Comparison of ENCODE assay signal across 8 mouse cellular contexts in the genomic region with DNA sequence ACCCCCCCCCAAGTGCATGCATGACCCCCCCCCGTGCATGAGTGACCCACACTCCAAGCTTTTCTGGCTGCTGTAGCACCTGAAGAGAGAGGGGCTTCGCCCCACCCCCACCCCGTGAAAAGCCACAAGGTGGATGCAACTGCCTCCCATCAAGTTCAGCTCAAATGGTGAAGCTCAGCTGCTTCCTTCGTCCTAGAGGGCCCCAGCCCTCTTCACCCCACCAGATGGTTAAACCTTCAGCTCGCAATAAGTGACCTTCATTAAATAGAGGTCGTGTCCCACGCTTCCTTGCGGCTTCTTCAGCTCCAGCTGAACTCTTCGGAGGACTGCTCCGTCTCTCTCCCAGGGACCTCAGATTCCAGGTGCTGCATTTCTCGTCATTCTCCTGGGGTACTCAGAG. TPM values are rescaled to one million over a fixed set of nuclear protein-coding genes. Genes with fewer than 3 reads are reported as not detected.
DNase-seq lines count a peak whose midpoint lies in the region; ATAC-seq and TF ChIP-seq lines count a peak whose summit lies in the region.

Gene Epha10, plus strand, starts transcription at position 301 of the 400 bp plus-strand sequence.

- no peak within 1 kb of the TSS for H3K27ac ChIP-seq in heart, embryonic 12.5 days (ENCODE audit: poor library complexity, severe bottlenecking)
- H3K27ac ChIP-seq in ES-E14 (ENCODE audit: insufficient read depth, low read depth, low read length, poor library complexity, severe bottlenecking) = no peak within 1 kb of the TSS
- peak within 1 kb of the TSS; percentile 82 for H3K27ac ChIP-seq in hindbrain, embryonic 13.5 days
- no peak within 1 kb of the TSS for H3K27ac ChIP-seq in liver, embryonic 12.5 days

- DNase-seq in heart, adult 11 months = no peak
- DNase-seq in ES-E14 (ENCODE audit: low read depth, low spot score) = no peak
- DNase-seq in cerebellum, adult 11-12 months = no peak
- no peak for DNase-seq in urinary bladder, adult 18-20 months (ENCODE audit: low spot score in 2 of 2)
- no peak for DNase-seq in gastrocnemius, adult 8-10 months (ENCODE audit: low spot score in 2 of 2)

- H3K9ac ChIP-seq in heart, embryonic 12.5 days = no peak within 1 kb of the TSS
- no peak within 1 kb of the TSS for H3K9ac ChIP-seq in ES-E14 (ENCODE audit: insufficient read depth, low read depth, low read length, poor library complexity, severe bottlenecking)
- peak within 1 kb of the TSS; percentile 73 for H3K9ac ChIP-seq in hindbrain, embryonic 13.5 days
- H3K9ac ChIP-seq in liver, embryonic 12.5 days = no peak within 1 kb of the TSS

- H3K4me3 ChIP-seq in heart, embryonic 12.5 days = peak within 1 kb of the TSS; percentile 29
- H3K4me3 ChIP-seq in ES-E14 (ENCODE audit: insufficient read depth in 1 of 2, low read depth in 1 of 2, low read length in 2 of 2, poor library complexity in 1 of 2, severe bottlenecking in 1 of 2) = peak within 1 kb of the TSS; percentile 68
- peak within 1 kb of the TSS; percentile 52 for H3K4me3 ChIP-seq in hindbrain, embryonic 13.5 days
- peak within 1 kb of the TSS; percentile 25 for H3K4me3 ChIP-seq in liver, embryonic 12.5 days

- in situ Hi-C loops in ES-E14 (cut with MboI; ENCODE audit: low sequenced_read_pairs in 2 of 2, unreplicated experiment in 2 of 2) = no loop called here

- H3K9me3 ChIP-seq in heart, embryonic 12.5 days (replicated peaks) = peaks cover 6% of the 10 kb centered on the region; the same call in 1 of the 2 replicates
- H3K9me3 ChIP-seq in ES-E14 (ENCODE audit: control insufficient read depth, insufficient read depth, low read depth, low read length) = no peaks in the 10 kb centered on the region
- no peaks in the 10 kb centered on the region for H3K9me3 ChIP-seq in hindbrain, embryonic 13.5 days
- H3K9me3 ChIP-seq in liver, embryonic 12.5 days (replicated peaks) = no peaks in the 10 kb centered on the region

- peaks cover 9% of the 10 kb centered on the region; the same call in 1 of the 2 replicates for H3K4me1 ChIP-seq in heart, embryonic 12.5 days (replicated peaks)
- peaks cover 0 to 16% of the 10 kb centered on the region in 2 experiments; a peak in 1 of 4 replicates for H3K4me1 ChIP-seq in ES-E14 (ENCODE audit: control insufficient read depth in 2 of 2, insufficient read depth in 2 of 2, low read length in 2 of 2, poor library complexity in 1 of 2)
- H3K4me1 ChIP-seq in hindbrain, embryonic 13.5 days (replicated peaks) = peaks cover 35% of the 10 kb centered on the region
- H3K4me1 ChIP-seq in liver, embryonic 12.5 days = peaks cover 13% of the 10 kb centered on the region

- H3K4me2 ChIP-seq in heart, embryonic 12.5 days = peak within 1 kb of the TSS; percentile 65
- H3K4me2 ChIP-seq in hindbrain, embryonic 13.5 days = peak within 1 kb of the TSS; percentile 66
- peak within 1 kb of the TSS; percentile 46 for H3K4me2 ChIP-seq in liver, embryonic 12.5 days

- peaks cover 68% of the 10 kb centered on the region for H3K27me3 ChIP-seq in heart, embryonic 12.5 days (replicated peaks)
- H3K27me3 ChIP-seq in hindbrain, embryonic 13.5 days = peaks cover 56% of the 10 kb centered on the region
- H3K27me3 ChIP-seq in liver, embryonic 12.5 days (replicated peaks) = peaks cover 70% of the 10 kb centered on the region

- H3K36me3 ChIP-seq in heart, embryonic 12.5 days = no peaks in the 10 kb centered on the region
- no peaks in the 10 kb centered on the region for H3K36me3 ChIP-seq in ES-E14 (ENCODE audit: control insufficient read depth, insufficient read depth, low read length, poor library complexity, severe bottlenecking)
- H3K36me3 ChIP-seq in hindbrain, embryonic 13.5 days = no peaks in the 10 kb centered on the region
- H3K36me3 ChIP-seq in liver, embryonic 12.5 days = no peaks in the 10 kb centered on the region

- ATAC-seq in heart, embryonic 12.5 days (ENCODE audit: insufficient number of reproducible peaks, low FRiP score) = no peak
- ATAC-seq in hindbrain, embryonic 13.5 days (ENCODE audit: low FRiP score) = 0 out of 2 replicates have a peak, but pooled peaks have one; percentile 1
- no peak for ATAC-seq in liver, embryonic 12.5 days

- WGBS in heart, embryonic 12.5 days = 6% methylated on average over 11 of the region's 11 CpGs
- 5% methylated on average over 11 of the region's 11 CpGs for WGBS in hindbrain, embryonic 13.5 days
- WGBS in liver, embryonic 12.5 days (ENCODE audit: insufficient replicate concordance) = 6% methylated on average over 10 of the region's 11 CpGs

TF ChIP-seq in ES-E14, 5 proteins besides CTCF, POLR2A, EP300 and RAD21:
- TF ChIP-seq CHD2 (IDR thresholded peaks at IDR 0.05; ENCODE audit: low read depth, low read length) (no peak), MAFK (IDR thresholded peaks at IDR 0.05; ENCODE audit: insufficient read depth, low read depth, low read length) (no peak), ZC3H11A (IDR thresholded peaks at IDR 0.05; ENCODE audit: borderline replicate concordance, low read depth, low read length) (no peak), ZNF384 (IDR thresholded peaks at IDR 0.05; ENCODE audit: low read depth, low read length) (no peak), HCFC1 (IDR thresholded peaks at IDR 0.05; ENCODE audit: borderline replicate concordance, insufficient read depth, low read length) (no peak)
TF ChIP-seq in ES-E14: peak in this region for 0.

RNA-seq across cellular contexts. Expression of gene Epha10, which starts in this region (rescaled TPM):
- polyA plus RNA-seq in heart, embryonic 12.5 days (2016; fragmentation: Nextera tagmentation; extraction: Ambion mirVana) = not detected in 2 replicates
- total RNA-seq in ES-E14 (2012; rRNA removed) = 0.54 and 0.95 TPM in 2 replicates
- 5.4 and 6.2 TPM in 2 replicates for polyA plus RNA-seq in hindbrain, embryonic 13.5 days (2015; fragmentation: Nextera tagmentation; extraction: Ambion mirVana)
- polyA plus RNA-seq in liver, embryonic 12.5 days (2016; fragmentation: Nextera tagmentation; extraction: Ambion mirVana) = 0.04 TPM in 1 of 2 replicates, not detected in the other
- total RNA-seq in gastrocnemius, adult 8-10 months (2022) = not detected
